Mouse (Mus musculus) MEL (cell line): ENCODE results near the gene Bpifc. TPM values are rescaled to one million over a fixed set of nuclear protein-coding genes. Genes with fewer than 3 reads are reported as not detected.
"Not testable (repeated sequence)": the region's sequence is repeated elsewhere in the genome, so short reads cannot be mapped to it uniquely, and the experiment has no call there.

Source experiments
- DNase-seq: peaks from one replicate; pipeline ENCODE4 v3.0.0; 2011; ENCODE audit warnings: low read depth, low spot score
- H3K27ac ChIP-seq: 2 replicates; pipeline ENCODE4 v1.5.1; 2012; ENCODE audit warnings: low read depth, mild to moderate bottlenecking, control low read depth, low read length, moderate library complexity; ENCODE audit not compliant: control insufficient read depth
- H3K27me3 ChIP-seq, 2 experiments: fragments of 150-350 bp in 1 of 2; sonication (generic) in 1 of 2; 2 replicates each; pipeline ENCODE4 v1.6.1; 2012; ENCODE audit warnings: low read length in 2 of 2, mild to moderate bottlenecking in 2 of 2, improper control_type of control experiment in 1 of 2, moderate library complexity in 1 of 2; ENCODE audit not compliant: insufficient read depth in 2 of 2, control insufficient read depth in 1 of 2
- H3K36me3 ChIP-seq, 2 experiments: 2 replicates each; pipeline ENCODE4 v1.6.1; 2012 to 2014; ENCODE audit warnings: low read length in 2 of 2, improper control_type of control experiment in 1 of 2, inconsistent platforms in 1 of 2, mild to moderate bottlenecking in 1 of 2; ENCODE audit not compliant: insufficient read depth in 2 of 2, control insufficient read depth in 1 of 2
- H3K4me1 ChIP-seq, 2 experiments: fragments of 150-350 bp in 1 of 2; sonication (generic) in 1 of 2; 2 replicates each; pipeline ENCODE4 v1.6.1; 2012; ENCODE audit warnings: low read length in 2 of 2, improper control_type of control experiment in 1 of 2, mild to moderate bottlenecking in 1 of 2; ENCODE audit not compliant: insufficient read depth in 2 of 2, control insufficient read depth in 1 of 2
- H3K4me3 ChIP-seq, 2 experiments: fragments of 150-350 bp in 1 of 2; sonication (generic) in 1 of 2; 2 replicates each; pipeline ENCODE4 v1.5.1; 2012; ENCODE audit warnings: low read depth in 2 of 2, low read length in 2 of 2, mild to moderate bottlenecking in 2 of 2, moderate library complexity in 2 of 2, control low read depth in 1 of 2, improper control_type of control experiment in 1 of 2; ENCODE audit not compliant: control insufficient read depth in 1 of 2, insufficient read depth in 1 of 2
- H3K79me2 ChIP-seq: 2 replicates; pipeline ENCODE4 v1.6.1; 2012; ENCODE audit warnings: mild to moderate bottlenecking, low read length, moderate library complexity; ENCODE audit not compliant: control insufficient read depth, poor library complexity, insufficient read depth
- H3K9ac ChIP-seq: 2 replicates; pipeline ENCODE4 v1.6.1; 2012; ENCODE audit warnings: low read depth, mild to moderate bottlenecking, control low read depth, low read length, moderate library complexity; ENCODE audit not compliant: control insufficient read depth, poor library complexity, severe bottlenecking
- H3K9me3 ChIP-seq: fragments of 150-350 bp; sonication (generic); replicated peaks from 2 replicates; pipeline ENCODE4 v1.6.1; 2012; ENCODE audit warnings: mild to moderate bottlenecking, low read length, improper control_type of control experiment, moderate library complexity; ENCODE audit not compliant: insufficient read depth
- CHD1 ChIP-seq: IDR thresholded peaks from 2 replicates; pipeline ENCODE4 v1.6.1; 2012; ENCODE audit warnings: low read depth, mild to moderate bottlenecking, inconsistent platforms, low read length, improper control_type of control experiment
- CTCF ChIP-seq, 3 experiments: IDR thresholded peaks in 2 of 3; conservative IDR thresholded peaks in 1 of 3; 2 replicates each; pipeline ENCODE4 v1.5.1; 2011 to 2012; ENCODE audit warnings: low read length in 3 of 3, low read depth in 2 of 3, mild to moderate bottlenecking in 2 of 3, improper control_type of control experiment in 1 of 3, inconsistent platforms in 1 of 3, mixed read lengths in 1 of 3, moderate library complexity in 1 of 3; ENCODE audit not compliant: control insufficient read depth in 1 of 3, insufficient read depth in 1 of 3, poor library complexity in 1 of 3, severe bottlenecking in 1 of 3
- E2F4 ChIP-seq: IDR thresholded peaks from 2 replicates; pipeline ENCODE4 v1.6.1; 2011; ENCODE audit warnings: low read depth, low read length, improper control_type of control experiment, borderline replicate concordance
- ELF1 ChIP-seq: IDR thresholded peaks from 2 replicates; pipeline ENCODE4 v1.6.1; 2014; ENCODE audit warnings: low read depth, mild to moderate bottlenecking, inconsistent platforms, low read length, improper control_type of control experiment, moderate library complexity
- ETS1 ChIP-seq: IDR thresholded peaks from 2 replicates; pipeline ENCODE4 v1.6.1; 2012; ENCODE audit warnings: low read depth, mild to moderate bottlenecking, inconsistent platforms, low read length, improper control_type of control experiment, moderate library complexity
- GABPA ChIP-seq: IDR thresholded peaks from 2 replicates; pipeline ENCODE4 v1.6.1; 2012; ENCODE audit warnings: low read depth, mild to moderate bottlenecking, inconsistent platforms, low read length, improper control_type of control experiment, moderate library complexity
- GATA1 ChIP-seq: IDR thresholded peaks from 2 replicates; pipeline ENCODE4 v1.6.1; 2011; ENCODE audit warnings: low read depth, low read length, improper control_type of control experiment
- JUND ChIP-seq: IDR thresholded peaks from 2 replicates; pipeline ENCODE4 v1.6.1; 2011; ENCODE audit warnings: low read depth, mild to moderate bottlenecking, improper control_type of control experiment, low read length
- KAT2A ChIP-seq: conservative IDR thresholded peaks from 2 replicates; pipeline ENCODE4 v1.6.1; 2012; ENCODE audit warnings: low read depth, low read length, improper control_type of control experiment, inconsistent platforms
- MAFK ChIP-seq: IDR thresholded peaks from 2 replicates; pipeline ENCODE4 v1.6.1; 2011; ENCODE audit warnings: low read depth, mild to moderate bottlenecking, low read length, improper control_type of control experiment, borderline replicate concordance
- MAZ ChIP-seq: IDR thresholded peaks from 2 replicates; pipeline ENCODE4 v1.6.1; 2012; ENCODE audit warnings: low read depth, mild to moderate bottlenecking, inconsistent platforms, low read length, improper control_type of control experiment
- MXI1 ChIP-seq: IDR thresholded peaks from 2 replicates; pipeline ENCODE4 v1.6.1; 2011; ENCODE audit warnings: mild to moderate bottlenecking, low read depth, low read length, improper control_type of control experiment
- NRF1 ChIP-seq: IDR thresholded peaks from 2 replicates; pipeline ENCODE4 v1.6.1; 2014; ENCODE audit warnings: low read depth, mild to moderate bottlenecking, inconsistent platforms, low read length, improper control_type of control experiment, moderate library complexity; ENCODE audit not compliant: poor library complexity, insufficient read depth, severe bottlenecking
- POLR2A ChIP-seq, 2 experiments: IDR thresholded peaks; 2 replicates each; pipeline ENCODE4 v1.6.1; 2011 to 2012; ENCODE audit warnings: low read length in 2 of 2, mild to moderate bottlenecking in 2 of 2, control low read depth in 1 of 2, improper control_type of control experiment in 1 of 2, low read depth in 1 of 2, moderate library complexity in 1 of 2; ENCODE audit not compliant: control insufficient read depth in 1 of 2, insufficient read depth in 1 of 2, poor library complexity in 1 of 2
- POLR2AphosphoS2 ChIP-seq: IDR thresholded peaks from 2 replicates; pipeline ENCODE4 v1.6.1; 2011; ENCODE audit warnings: low read length, improper control_type of control experiment
- POLR2AphosphoS5 ChIP-seq: IDR thresholded peaks from 2 replicates; pipeline ENCODE4 v1.6.1; 2012; ENCODE audit warnings: low read depth, borderline replicate concordance, mild to moderate bottlenecking, inconsistent platforms, low read length, moderate library complexity, mixed read lengths
- RAD21 ChIP-seq: IDR thresholded peaks from 2 replicates; pipeline ENCODE4 v1.6.1; 2011; ENCODE audit warnings: mild to moderate bottlenecking, low read depth, low read length, improper control_type of control experiment
- SIN3A ChIP-seq: IDR thresholded peaks from 2 replicates; pipeline ENCODE4 v1.6.1; 2012; ENCODE audit warnings: low read length, improper control_type of control experiment, inconsistent platforms
- TAL1 ChIP-seq: IDR thresholded peaks from 2 replicates; pipeline ENCODE4 v1.6.1; 2012; ENCODE audit warnings: mild to moderate bottlenecking, inconsistent platforms, low read length, moderate library complexity, mixed read lengths
- TCF12 ChIP-seq: IDR thresholded peaks from 2 replicates; pipeline ENCODE4 v1.6.1; 2014; ENCODE audit warnings: low read depth, mild to moderate bottlenecking, inconsistent platforms, low read length, improper control_type of control experiment, moderate library complexity
- USF2 ChIP-seq, 2 experiments: IDR thresholded peaks; 2 replicates each; pipeline ENCODE4 v1.6.1; 2011 to 2012; ENCODE audit warnings: improper control_type of control experiment in 2 of 2, low read length in 2 of 2, borderline replicate concordance in 1 of 2, inconsistent platforms in 1 of 2, low read depth in 1 of 2, mild to moderate bottlenecking in 1 of 2; ENCODE audit not compliant: insufficient read depth in 1 of 2
- ZC3H11A ChIP-seq: IDR thresholded peaks from 2 replicates; pipeline ENCODE4 v1.6.1; 2012; ENCODE audit warnings: low read depth, mild to moderate bottlenecking, inconsistent platforms, low read length, improper control_type of control experiment
- ZMIZ1 ChIP-seq: IDR thresholded peaks from 2 replicates; pipeline ENCODE4 v1.6.1; 2012; ENCODE audit warnings: low read depth, mild to moderate bottlenecking, inconsistent platforms, low read length, improper control_type of control experiment, moderate library complexity
- ZNF384 ChIP-seq: IDR thresholded peaks from 2 replicates; pipeline ENCODE4 v1.6.1; 2012; ENCODE audit warnings: low read depth, mild to moderate bottlenecking, inconsistent platforms, low read length, improper control_type of control experiment
- polyA plus RNA-seq, 2 experiments: library from polyadenylated mRNA; stranded (reverse) in 1 of 2; unstranded in 1 of 2; fragments of >175 nt in 1 of 2; fragments of >200 nt in 1 of 2; gene quantifications; 2 replicates each; pipeline versions ENCODE4 v1.2.1 to v1.2.4; 2012; ENCODE audit warnings: low replicate concordance in 2 of 2, low read depth in 1 of 2; ENCODE audit not compliant: insufficient read length in 2 of 2, insufficient read depth in 1 of 2, missing spikeins in 1 of 2
- total RNA-seq: library from RNA; depleted of rRNA; stranded (reverse); fragments of 300-350 nt; gene quantifications from 2 replicates; pipeline ENCODE4 v1.2.3, GENCODE M21; 2012

The Bpifc gene
- total and polyA plus RNA-seq, 3 experiments = 0.03 TPM; not detected in 2

DNA sequence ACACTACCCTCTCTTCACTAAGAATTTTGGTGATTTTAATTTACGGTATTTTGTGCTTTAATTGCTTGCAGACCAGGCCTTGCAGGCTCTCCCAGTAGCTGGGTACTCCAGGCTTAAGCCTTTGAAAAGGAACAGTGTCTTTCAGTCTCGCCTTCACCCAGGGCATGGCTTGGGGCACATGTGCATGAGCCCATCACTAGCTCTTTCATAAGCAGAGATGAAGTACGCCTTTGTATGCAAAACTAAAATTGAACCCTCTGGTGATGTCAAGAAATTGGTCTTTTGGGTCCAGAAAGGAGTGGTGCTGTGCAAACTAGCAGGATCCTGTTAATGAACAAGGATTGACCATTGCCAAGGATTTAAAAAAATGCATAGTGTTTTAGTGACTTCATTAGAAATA, 20.8 kb upstream of the Bpifc start:
- no peak overlapping the region for H3K4me3 ChIP-seq
- H3K9ac ChIP-seq = no peak overlapping the region
- H3K27ac ChIP-seq = no peak overlapping the region
- TF ChIP-seq ZC3H11A (no peak), ZMIZ1 (no peak), MXI1 (no peak), JUND (no peak), ZNF384 (no peak), MAZ (no peak), RAD21 (no peak), MAFK (no peak), POLR2AphosphoS2 (no peak), CTCF (IDR thresholded peaks at IDR 0.05 in 2 of 3, conservative IDR thresholded peaks at IDR 0.05 in 1 of 3; ENCODE audit: control insufficient read depth in 1 of 3, insufficient read depth in 1 of 3, low read depth in 2 of 3, low read length in 3 of 3, poor library complexity in 1 of 3, severe bottlenecking in 1 of 3) (no peak), ELF1 (no peak), POLR2AphosphoS5 (no peak), GATA1 (no peak), ETS1 (no peak), TCF12 (no peak), SIN3A (no peak), GABPA (no peak), POLR2A (IDR thresholded peaks at IDR 0.05; ENCODE audit: control insufficient read depth in 1 of 2, insufficient read depth in 1 of 2, low read depth in 1 of 2, low read length in 2 of 2, poor library complexity in 1 of 2) (no peak), NRF1 (no peak), KAT2A (no peak)
- H3K79me2 ChIP-seq = peaks cover 8% of the 10 kb centered on the region; the same call in 1 of the 2 replicates
- H3K4me1 ChIP-seq = no peaks in the 10 kb centered on the region
- no peaks in the 10 kb centered on the region for H3K9me3 ChIP-seq
- no peaks in the 10 kb centered on the region for H3K27me3 ChIP-seq
- DNase-seq = no peak
- H3K36me3 ChIP-seq = peaks cover 0 to 30% of the 10 kb centered on the region in 2 experiments; a peak in 3 of 4 replicates

DNA sequence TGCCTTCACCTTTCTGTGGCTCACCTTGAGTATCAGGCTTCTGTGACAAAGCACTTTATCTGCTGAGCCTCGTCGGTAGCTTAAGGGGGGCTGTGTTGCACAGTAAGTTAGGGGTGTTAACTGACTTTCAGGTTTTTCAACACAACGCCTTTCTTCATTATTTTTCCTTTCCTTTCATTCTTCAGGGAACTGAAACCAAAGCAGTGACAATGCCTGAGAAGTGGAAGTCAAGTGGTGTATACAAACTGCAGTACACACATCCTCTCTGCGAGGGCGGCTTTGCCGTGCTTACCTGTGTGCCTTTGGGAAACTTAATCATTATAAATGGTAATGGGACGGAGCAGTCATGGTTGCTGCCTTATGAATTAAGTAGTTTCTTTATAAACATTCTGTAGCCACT, 19.0 kb upstream of the Bpifc start:
- TF ChIP-seq E2F4 = no peak
- no peak for TF ChIP-seq USF2 (IDR thresholded peaks at IDR 0.05; ENCODE audit: borderline replicate concordance in 1 of 2, insufficient read depth in 1 of 2, low read depth in 1 of 2, low read length in 2 of 2)
- no peak for TF ChIP-seq MAFK
- TF ChIP-seq GABPA = no peak
- no peak for TF ChIP-seq ETS1
- no peak for TF ChIP-seq TAL1
- no peak for TF ChIP-seq CHD1
- no peak for TF ChIP-seq POLR2AphosphoS2
- Histone ChIP-seq H3K36me3 (peaks cover 8 to 31% of the 10 kb centered on the region in 2 experiments), H3K79me2 (peaks cover 10% of the 10 kb centered on the region), H3K9ac (no peak overlapping the region), H3K4me1 (peaks cover 4 to 8% of the 10 kb centered on the region in 2 experiments; a peak in 3 of 4 replicates), H3K9me3 (no peaks in the 10 kb centered on the region), H3K27me3 (no peaks in the 10 kb centered on the region), H3K4me3 (no peak overlapping the region), H3K27ac (no peak overlapping the region)
- no peak for DNase-seq

DNA sequence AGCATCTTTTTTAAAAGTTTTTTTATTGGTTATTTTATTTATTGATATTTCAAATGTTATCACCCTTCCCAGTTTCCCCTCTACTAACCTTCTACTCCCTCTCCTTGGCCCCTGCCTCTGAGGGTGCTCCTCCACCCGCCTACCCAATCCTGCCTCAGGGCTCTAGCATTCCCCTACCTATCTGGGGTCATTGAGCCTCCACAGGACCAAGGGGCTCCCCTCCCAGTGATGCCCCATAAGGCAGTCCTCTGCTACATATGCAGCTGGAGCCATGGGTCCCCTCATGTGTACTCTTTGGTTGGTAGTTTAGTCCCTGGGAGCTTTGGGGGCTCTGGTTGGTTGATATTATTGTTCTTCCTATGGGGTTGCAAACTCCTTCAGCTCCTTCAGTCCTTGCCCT, 15.1 kb upstream of the Bpifc start:
- H3K4me1 ChIP-seq = peaks cover 9 to 19% of the 10 kb centered on the region in 2 experiments
- H3K79me2 ChIP-seq = peaks cover 32% of the 10 kb centered on the region
- peaks cover 23 to 26% of the 10 kb centered on the region in 2 experiments for H3K36me3 ChIP-seq
- not testable (repeated sequence) for H3K9me3 ChIP-seq, H3K27ac ChIP-seq, H3K27me3 ChIP-seq, H3K9ac ChIP-seq, H3K4me3 ChIP-seq, DNase-seq
